Mouse (Mus musculus) stomach, postnatal 0 days (tissue): ENCODE measurements around the gene Baiap2l2.

Experiments used
- CTCF ChIP-seq: IDR thresholded peaks from 2 replicates; pipeline ENCODE4 v1.5.1; 2016; ENCODE audit warnings: antibody characterized with exemption, low read depth, mild to moderate bottlenecking, moderate library complexity
- EP300 ChIP-seq: optimal IDR thresholded peaks from 2 replicates; pipeline ENCODE3; 2016; ENCODE audit warnings: antibody characterized with exemption

- TF ChIP-seq CTCF (no peak), EP300 (no peak)
These were observed 40.0 kb downstream of the Baiap2l2 start for GRCm38 (mm10) chr15:79245321-79245720.
